In genomic region chr3:135091487-135091886, GRCm38 (mm10) we compare ENCODE assay signal across 35 mouse cellular contexts.
"Had no signal": no experiment of that assay in that cellular context is flagged by ENCODE, and none has a peak within 500 bp of the region (broad histone marks: within the 10 kb centered on the region; RNA-seq: fewer than 3 reads in every experiment).

No protein-coding gene starts in this region.

- H3K9me3 ChIP-seq: heart, embryonic 15.5 days; hindbrain, embryonic 12.5 days; hindbrain, embryonic 15.5 days; intestine, embryonic 15.5 days had no signal

- H3K4me2 ChIP-seq: heart, embryonic 11.5 days; heart, embryonic 12.5 days; heart, embryonic 13.5 days; heart, embryonic 15.5 days; hindbrain, embryonic 12.5 days; hindbrain, embryonic 13.5 days; hindbrain, embryonic 14.5 days; hindbrain, embryonic 15.5 days; intestine, embryonic 15.5 days; kidney, embryonic 15.5 days had no signal

- DNase-seq: heart, postnatal 10 days; heart, postnatal 14 days; heart, postnatal 36 days; heart, postnatal 4 days; kidney, adult 11 months; kidney, adult 18-20 months; kidney, adult 2 months; kidney, adult 8-10 months; kidney, adult 9 months; kidney, postnatal 10 days; kidney, postnatal 14 days; kidney, postnatal 25 days; kidney, postnatal 36 days; kidney, postnatal 4 days; layer of hippocampus, adult 9-11 months; layer of hippocampus, postnatal 36 days had no signal

- H3K27me3 ChIP-seq: heart, embryonic 12.5 days; heart, embryonic 13.5 days; heart, embryonic 15.5 days; hindbrain, embryonic 12.5 days; hindbrain, embryonic 13.5 days; hindbrain, embryonic 15.5 days; intestine, embryonic 15.5 days; kidney, embryonic 15.5 days had no signal

- H3K4me1 ChIP-seq: heart, embryonic 10.5 days; heart, embryonic 12.5 days; heart, embryonic 13.5 days; heart, embryonic 15.5 days; hindbrain, embryonic 10.5 days; hindbrain, embryonic 12.5 days; hindbrain, embryonic 13.5 days; hindbrain, embryonic 15.5 days; intestine, embryonic 15.5 days; kidney, embryonic 15.5 days had no signal

- H3K9ac ChIP-seq: heart, embryonic 12.5 days; heart, embryonic 13.5 days; heart, embryonic 15.5 days; hindbrain, embryonic 12.5 days; hindbrain, embryonic 13.5 days; hindbrain, embryonic 14.5 days; hindbrain, embryonic 15.5 days; intestine, embryonic 15.5 days; kidney, embryonic 15.5 days had no signal

- H3K27ac ChIP-seq: heart, embryonic 10.5 days; heart, embryonic 13.5 days; heart, embryonic 15.5 days; hindbrain, embryonic 10.5 days; hindbrain, embryonic 12.5 days; hindbrain, embryonic 13.5 days; hindbrain, embryonic 14.5 days; hindbrain, embryonic 15.5 days; hindbrain, postnatal 0 days; intestine, embryonic 15.5 days; kidney, embryonic 15.5 days; kidney, postnatal 0 days; layer of hippocampus, adult 2 months had no signal

- H3K4me3 ChIP-seq: heart, embryonic 10.5 days; heart, embryonic 12.5 days; heart, embryonic 13.5 days; heart, embryonic 15.5 days; hindbrain, embryonic 10.5 days; hindbrain, embryonic 12.5 days; hindbrain, embryonic 13.5 days; hindbrain, embryonic 15.5 days; intestine, embryonic 15.5 days; kidney, embryonic 15.5 days; layer of hippocampus, adult 2 months had no signal

- H3K36me3 ChIP-seq: heart, embryonic 10.5 days; heart, embryonic 12.5 days; heart, embryonic 13.5 days; heart, embryonic 15.5 days; hindbrain, embryonic 10.5 days; hindbrain, embryonic 12.5 days; hindbrain, embryonic 13.5 days; hindbrain, embryonic 15.5 days; intestine, embryonic 15.5 days; kidney, embryonic 15.5 days had no signal

- ATAC-seq: hindbrain, embryonic 16.5 days; hindbrain, postnatal 0 days; inflammation-experienced regulatory T-cells, adult 6 months; intestine, embryonic 15.5 days; intestine, embryonic 16.5 days; intestine, postnatal 0 days had no signal
